Mouse (Mus musculus): Measurements from ENCODE around the gene Ccdc83.
"Not testable (repeated sequence)": the region's sequence is repeated elsewhere in the genome, so short reads cannot be mapped to it uniquely, and the experiment has no call there.

Ccdc83 gene

DNA sequence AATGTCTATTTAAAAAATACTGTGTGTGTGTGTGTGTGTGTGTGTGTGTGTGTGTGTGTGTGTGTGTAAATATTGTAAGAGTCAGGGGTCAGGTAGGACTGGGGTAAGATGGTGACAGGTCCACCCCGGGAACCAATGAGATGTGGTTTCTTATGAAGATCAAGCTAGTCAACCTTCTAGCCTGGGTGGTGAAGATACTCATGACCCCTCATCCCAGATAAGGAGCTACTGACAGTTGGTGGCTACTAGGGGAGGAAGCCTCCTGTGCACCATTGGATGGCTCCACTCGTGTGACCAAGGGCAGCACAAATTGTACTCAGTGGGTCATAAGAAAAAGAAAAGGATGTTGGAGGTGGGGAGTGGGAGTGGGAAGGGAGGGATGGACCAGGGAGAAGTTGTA, 5.7 kb downstream of the Ccdc83 start:
- DNase-seq: no peak

DNA sequence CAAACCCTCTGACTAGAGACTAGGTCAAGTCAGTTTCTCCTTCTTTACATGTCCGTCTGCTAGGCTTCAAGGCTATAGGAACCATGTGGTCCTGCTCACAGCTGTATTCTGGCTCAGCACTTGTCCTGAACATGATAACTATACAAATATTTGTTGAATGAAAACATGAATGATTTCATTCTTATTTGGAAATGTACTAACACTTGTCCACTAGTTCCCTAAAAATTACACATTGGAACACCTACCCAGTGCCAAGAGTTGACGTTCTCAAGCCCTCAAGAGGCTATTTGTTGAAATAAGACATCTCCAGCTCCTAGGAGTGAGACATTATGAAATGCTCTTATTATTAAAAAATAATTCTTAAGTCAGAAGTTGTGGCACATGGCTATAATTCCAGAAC, 6.9 kb downstream of the Ccdc83 start:
- peak; percentile 44 to 77 for DNase-seq

DNA sequence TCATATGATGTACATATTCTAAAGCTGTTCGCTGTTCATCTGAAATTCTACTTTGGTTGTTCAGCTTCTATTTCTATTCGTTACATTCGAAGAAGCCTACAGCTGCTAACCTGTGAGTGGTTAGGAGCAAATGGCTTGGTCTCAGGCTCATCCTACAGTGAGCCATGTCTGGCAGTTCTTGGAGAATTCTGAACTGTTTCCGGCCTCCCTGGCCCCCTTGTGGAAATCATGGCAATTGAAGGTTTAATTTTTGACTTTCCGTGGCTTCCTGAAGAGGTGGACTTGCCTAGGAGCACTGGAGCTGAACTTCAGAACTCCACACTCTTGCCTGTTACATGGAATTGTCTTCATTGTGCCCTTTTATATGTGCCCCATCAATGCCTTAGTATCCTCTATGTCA, 12.6 kb downstream of the Ccdc83 start:
- no peak for DNase-seq

DNA sequence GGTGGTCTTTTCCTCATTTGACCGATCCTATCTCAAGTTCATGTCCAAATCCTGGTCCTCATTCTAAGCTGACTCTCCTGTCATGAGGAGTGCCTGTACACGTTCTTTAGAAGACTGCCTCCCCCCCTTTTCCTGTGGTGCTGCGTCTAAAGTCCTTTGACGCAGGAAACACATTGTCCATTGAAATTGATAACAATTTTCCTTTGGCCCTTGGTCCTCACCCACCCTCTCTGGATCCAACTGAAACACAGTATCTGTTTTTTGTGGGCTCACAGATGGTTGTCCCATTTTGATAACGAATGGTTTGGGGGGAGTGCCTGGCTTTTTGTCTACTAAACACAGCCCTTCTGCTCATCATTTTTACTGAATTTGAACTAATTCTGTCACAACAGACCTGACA, 21.9 kb downstream of the Ccdc83 start:
- DNase-seq: no peak

DNA sequence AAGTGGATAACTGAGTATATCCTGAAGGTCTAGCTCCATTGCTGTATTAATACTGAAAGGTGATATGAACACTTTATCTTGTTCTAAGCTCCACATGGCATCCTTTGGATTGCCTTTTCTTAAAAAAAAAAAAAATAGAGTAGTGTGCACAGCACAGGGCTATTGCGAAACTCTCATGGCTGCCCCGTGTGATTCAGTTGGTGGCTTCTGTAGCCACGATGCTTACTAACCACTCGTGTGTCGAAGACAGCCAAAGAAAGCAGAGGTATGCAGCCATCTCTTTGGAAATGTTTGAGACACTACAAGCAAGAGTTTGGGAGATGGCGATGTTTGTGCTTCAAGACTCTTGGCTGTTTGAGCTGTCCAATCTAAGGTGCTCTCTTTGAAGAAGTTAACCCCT, 22.4 kb downstream of the Ccdc83 start:
- DNase-seq: no peak

DNA sequence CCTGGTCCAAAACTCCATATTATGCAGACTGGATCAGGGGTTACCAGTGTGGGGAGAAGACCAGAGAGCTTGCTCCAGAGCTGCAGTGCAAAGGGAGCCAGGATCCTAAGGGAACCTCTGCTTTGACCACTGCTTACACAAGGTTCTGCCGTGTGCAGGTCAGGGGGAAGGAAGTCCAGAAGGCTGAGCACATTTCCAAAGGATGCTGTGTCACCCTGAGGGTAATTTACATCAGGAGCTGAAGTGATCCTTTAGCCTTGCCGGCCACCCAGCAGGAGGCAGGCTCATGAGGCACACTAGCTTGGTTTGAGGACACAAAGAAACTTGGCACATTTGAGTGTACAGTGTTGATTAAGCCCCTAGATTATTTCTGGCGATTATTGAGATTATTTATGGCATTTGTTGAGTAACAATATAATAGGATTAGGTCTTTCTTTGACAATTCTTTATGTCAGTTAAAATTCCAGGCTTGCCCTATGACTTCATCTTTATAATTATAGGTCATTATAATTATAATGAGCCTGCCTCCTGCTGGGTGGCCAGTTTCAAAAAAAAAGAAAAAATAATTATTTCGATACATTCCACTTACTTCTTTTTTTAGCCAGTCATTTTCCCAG, 29.2 kb downstream of the Ccdc83 start:
- no peak for DNase-seq

DNA sequence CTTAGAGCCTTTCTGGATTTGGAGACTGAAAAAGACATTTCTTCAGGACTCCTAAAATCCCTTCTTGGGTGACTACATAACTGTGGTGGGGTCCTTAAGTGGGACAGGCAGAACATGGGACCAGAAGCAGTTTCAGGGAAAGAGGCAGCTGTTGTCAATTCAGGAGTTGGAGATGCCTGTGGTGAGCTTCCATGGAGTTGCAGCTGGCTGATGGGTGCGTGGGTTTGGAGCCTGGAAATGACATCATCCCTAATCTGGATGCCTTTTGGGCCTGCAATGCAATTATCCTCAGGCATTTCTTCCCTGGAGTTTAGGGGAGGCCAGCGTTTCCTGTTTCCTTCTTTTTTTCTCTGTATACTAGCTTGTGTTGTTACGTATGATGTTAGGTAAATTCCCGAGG, 31.7 kb downstream of the Ccdc83 start:
- no peak for DNase-seq

DNA sequence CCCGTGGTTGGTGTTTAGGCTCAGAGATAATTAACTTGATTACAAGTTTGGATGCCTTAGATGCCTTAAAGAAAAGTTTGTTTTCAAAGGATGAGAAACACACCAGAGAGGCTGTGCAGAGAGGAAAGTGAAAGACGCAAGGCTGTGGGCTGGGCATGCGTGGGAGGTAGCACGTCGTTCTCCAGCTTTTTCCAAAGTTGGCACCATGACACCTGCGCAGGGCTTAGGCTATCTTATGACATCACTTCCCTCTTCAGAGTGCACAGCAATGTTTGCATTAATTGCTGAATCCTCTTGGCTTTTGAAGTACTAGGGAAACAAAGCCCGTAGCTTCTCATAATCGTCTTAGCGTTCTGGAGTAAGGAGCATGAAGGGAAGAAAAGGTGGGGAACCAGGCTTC, 34.1 kb downstream of the Ccdc83 start:
- DNase-seq: peak; percentile 43 to 67

DNA sequence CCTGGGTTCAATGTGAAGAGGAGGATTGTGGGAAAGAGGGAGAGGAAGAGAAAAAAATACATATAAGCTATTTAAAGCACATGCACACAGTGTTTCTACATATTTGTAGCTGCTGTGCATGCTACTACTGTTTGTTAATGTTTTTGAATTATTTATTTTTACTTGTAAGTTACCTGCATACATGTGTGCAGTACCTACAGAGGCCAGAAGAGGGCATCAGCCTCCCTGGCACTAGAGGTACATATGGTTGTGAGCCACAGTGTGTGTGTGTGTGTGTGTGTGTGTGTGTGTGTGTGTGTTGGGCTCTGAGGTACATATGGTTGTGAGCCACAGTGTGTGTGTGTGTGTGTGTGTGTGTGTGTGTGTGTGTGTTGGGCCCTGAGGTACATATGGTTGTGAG, 36.7 kb downstream of the Ccdc83 start:
- DNase-seq: not testable (repeated sequence)

DNA sequence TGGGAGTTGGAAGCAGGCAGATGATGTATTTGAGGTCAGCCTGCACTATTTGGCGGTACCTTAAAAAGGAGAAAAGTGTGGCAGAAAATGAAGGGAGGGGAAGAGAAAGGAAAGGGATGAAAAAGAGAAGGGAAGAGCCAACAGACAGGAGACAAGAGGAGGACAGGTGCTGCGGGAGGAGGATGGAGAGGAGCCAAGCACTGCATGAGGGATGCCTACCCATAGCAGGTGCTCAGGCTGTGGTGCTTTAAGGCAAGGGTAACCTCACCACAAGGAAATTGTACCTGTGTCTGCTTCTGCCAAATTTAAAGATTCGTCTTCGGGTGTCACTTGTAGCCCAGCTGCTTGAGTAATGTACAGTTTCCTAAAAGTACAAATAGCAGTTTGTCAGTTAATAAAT, 37.5 kb downstream of the Ccdc83 start:
- no peak for DNase-seq

DNA sequence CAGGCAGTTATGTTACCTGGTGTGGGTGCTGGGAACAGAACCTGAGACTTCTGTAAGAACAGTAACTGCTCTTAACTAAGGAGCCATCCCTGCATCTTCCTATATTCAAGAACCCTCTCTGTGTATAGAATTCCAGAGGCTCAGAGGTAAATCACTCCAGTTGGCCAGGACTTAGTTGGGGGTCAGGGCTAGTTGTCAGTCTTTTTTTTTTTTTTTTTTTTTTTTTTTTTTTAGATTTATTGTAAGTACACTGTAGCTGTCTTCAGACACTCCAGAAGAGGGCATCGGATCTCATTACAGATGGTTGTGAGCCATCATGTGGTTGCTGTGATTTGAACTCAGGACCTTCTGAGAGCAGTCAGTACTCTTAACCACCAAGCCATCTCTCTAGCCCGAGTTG, 44.1 kb downstream of the Ccdc83 start:
- no peak for DNase-seq

DNA sequence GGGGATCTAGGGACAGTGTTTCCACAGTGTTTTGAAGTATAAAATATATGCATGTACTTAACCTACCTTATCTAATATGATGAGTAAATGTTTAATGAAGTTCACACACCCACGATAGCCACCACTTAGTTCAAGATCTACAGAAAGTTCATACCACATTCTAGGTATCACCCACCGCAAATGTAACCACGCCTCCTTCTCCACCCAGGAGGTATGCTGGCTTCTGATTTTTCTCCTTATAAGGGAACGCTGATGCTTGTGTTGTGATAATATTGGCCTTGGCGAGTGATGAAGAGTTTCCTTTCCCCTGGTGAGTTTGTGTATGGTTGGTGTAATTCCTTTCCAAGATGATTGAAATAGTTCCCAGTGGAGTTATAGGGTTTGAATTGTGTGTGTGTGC, 47.5 kb downstream of the Ccdc83 start:
- DNase-seq: no peak

DNA sequence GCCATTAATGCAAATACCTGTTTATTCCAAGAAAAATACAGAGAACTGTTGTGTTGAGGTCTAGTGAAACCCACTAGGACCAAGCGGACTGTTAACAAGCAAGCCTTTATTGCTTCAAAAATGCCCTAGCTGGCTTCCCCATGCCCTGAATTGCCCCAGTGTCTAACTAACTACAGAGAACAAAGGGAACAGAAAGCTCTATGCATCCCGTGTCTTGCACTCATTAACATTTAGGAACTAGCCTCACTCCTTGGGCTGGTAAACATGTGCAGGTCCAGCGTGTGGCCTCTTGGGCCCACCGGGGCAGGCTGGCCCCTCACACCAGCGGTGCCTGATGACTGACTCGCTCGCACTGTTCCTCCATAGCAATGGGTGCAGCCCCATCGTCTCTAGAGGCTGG, 49.1 kb downstream of the Ccdc83 start:
- no peak for DNase-seq

DNA sequence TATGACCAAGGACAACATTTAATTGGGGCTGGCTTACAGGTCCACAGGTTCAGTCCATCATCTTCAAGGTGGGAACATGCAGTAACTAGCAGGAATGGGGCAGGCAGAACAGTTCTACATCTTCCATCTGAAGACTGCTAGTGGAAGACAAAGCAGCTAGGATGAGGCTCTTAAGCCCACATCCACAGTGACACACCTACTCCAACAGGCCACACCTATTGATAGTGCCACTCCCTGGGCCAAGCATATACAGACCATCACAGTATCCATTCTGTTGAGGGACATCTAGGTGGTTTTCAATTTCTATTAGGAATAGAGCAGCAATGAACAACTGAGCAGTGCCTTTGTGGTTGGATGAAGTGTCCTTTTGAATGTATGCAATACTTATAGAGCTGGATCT, 54.6 kb downstream of the Ccdc83 start:
- DNase-seq: no peak

DNA sequence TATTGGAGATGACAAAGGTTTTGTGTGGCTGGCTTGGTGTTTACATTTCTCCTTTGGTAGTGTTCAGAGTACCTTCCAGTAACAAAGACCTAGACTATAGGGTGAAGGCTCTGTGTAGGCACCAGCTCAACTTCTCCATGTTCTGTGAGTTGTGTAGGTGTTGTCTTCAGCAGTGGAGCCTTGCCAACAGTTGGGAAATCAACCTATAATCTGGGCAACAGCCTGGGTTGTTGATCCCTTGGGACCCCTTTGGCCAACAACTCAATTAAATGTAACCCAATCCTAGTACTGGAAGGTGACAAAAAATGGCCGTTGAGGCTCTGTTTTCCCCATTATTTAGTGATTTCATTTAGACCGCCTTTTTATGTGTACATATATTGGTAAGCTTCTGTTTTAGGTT, 55.5 kb downstream of the Ccdc83 start:
- no peak for DNase-seq

DNA sequence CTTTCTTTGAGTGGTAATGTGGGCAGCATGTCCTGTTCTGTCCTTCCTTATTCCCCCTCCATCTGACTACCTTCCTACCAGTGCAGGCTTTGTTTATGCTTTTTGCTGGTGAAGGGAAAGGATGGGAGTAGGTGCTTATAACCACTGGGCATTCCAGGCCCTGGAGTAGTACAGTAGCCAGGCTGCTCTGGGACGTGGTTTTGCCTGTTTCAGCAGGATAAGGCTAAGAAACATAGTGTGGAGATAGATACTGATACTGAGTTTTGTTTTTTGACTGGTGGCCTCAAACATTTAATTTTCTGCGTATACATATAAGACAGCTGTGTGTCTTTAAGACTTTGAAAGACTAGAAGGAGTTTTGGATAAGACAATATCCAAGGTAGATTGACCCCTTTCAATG, 61.7 kb downstream of the Ccdc83 start:
- DNase-seq: no peak

DNA sequence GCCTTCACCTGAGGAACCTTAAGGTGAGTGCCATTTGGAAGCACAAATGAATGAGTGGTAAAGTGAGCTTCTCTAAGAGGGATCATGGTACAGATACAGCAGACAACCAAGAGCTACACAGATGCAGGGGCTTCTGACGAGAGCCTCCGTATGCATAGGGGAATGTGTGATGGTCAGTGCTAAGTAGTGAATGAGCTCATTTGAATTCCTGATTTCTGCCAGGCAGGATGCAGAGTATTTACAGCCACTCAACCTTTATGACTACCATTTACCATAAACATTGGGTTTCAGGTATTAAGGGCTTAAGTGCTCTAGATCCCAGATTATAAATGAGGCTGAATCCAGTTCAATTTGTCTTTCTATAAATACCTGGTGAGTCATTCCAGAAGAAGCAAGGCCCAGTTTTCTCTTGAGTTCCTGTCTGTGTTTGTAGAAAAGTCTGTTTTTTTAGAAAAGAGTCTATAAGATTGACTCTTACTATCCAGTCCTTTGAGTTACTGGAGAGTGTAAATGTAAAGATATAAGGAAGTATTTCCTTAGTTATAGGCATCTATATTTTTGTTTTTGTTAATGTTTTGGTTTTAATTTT, 63.6 kb downstream of the Ccdc83 start:
- no peak for DNase-seq

DNA sequence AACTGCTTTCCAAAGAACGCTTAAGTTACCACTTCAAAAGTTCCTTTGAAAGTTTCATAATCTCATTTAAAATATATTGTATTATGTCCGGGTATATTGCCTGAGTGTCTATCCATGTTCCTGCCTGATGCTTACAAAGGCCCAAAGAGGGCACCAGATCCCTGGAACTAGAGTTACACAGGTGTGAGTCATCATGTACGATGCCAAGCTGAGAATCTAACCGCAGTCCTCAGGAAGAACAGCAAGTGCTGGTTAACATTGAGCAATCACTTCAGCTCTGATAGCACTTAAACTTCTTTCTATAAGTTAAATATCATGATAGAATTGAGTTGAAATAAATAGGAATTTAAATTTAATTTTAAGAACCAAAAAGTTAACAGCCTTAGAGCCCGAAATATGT, 65.3 kb downstream of the Ccdc83 start:
- peak; percentile 20 to 45 for DNase-seq

DNA sequence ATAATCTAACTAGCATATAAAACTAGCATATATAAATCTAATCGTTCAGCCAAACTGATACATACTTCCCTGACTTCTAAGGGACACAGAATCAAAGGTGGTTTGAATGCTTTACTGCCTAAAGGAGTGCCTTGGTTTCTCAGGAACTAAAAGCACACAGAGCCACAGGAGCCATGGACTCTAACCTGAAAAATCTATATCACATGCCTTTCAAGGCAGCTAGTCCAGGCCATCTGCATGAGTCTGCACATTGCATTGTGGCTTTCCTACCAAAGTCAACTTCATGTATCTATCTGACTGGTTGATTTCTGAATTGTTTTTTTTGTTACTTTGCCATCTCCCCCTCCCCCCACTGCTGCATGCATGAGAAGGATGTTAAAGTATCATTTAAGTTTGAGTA, 84.9 kb downstream of the Ccdc83 start:
- DNase-seq: no peak

DNA sequence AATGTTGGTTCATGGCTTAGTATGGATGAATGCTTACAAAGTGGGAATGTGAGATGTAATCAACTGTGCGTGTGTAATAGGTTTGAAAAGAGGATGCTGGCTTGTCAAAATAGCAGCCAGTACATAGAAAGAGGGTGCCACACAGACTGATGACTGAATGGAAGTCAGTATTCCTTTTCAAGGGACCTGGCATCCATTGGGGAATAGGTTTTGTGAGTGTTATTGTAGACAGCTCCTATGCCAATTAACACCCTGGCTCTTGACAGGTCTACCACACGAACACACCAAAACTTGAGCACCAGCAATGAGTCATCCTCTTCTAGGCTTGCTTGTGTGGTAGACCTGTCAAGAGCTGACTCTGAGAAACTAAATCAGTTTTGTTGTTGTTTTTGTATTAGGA, 90.0 kb downstream of the Ccdc83 start:
- no peak for DNase-seq

Data from lung, adult 18-20 months (tissue).